Mouse (Mus musculus) limb, embryonic 11.5 days (tissue): ENCODE results near the gene Gnpat. TPM values are rescaled to one million over a fixed set of nuclear protein-coding genes. Genes with fewer than 3 reads are reported as not detected.

Source experiments
- ATAC-seq: fragments of 200-750 bp; cut with Nextera tagmentation; 2 replicates; pipeline ENCODE4 v1.8.0; 2017; ENCODE audit warnings: low read depth; ENCODE audit not compliant: insufficient number of reproducible peaks, low FRiP score, low TSS enrichment
- DNase-seq: peaks from one replicate; pipeline ENCODE4 v3.0.0-alpha.2; 2015; ENCODE audit warnings: low spot score
- H3K27ac ChIP-seq: fragments of 300-500 bp; sonication (generic); replicated peaks from 2 replicates; pipeline ENCODE4 v1.5.1; 2014; ENCODE audit warnings: low read depth, mild to moderate bottlenecking, low read length
- H3K27me3 ChIP-seq: fragments of 300-500 bp; sonication (generic); 2 replicates; pipeline ENCODE4 v1.6.1; 2014; ENCODE audit warnings: mild to moderate bottlenecking, low read length, mixed read lengths; ENCODE audit not compliant: control insufficient read depth, insufficient read depth
- H3K36me3 ChIP-seq: fragments of 300-500 bp; sonication (generic); 2 replicates; pipeline ENCODE4 v1.6.1; 2014; ENCODE audit warnings: mild to moderate bottlenecking, low read length, moderate library complexity, mixed read lengths; ENCODE audit not compliant: control insufficient read depth, insufficient read depth
- H3K4me1 ChIP-seq: fragments of 300-500 bp; sonication (generic); 2 replicates; pipeline ENCODE4 v1.6.1; 2014; ENCODE audit warnings: low read length, mixed read lengths; ENCODE audit not compliant: control insufficient read depth, insufficient read depth
- H3K4me2 ChIP-seq: fragments of 300-500 bp; sonication (generic); 2 replicates; pipeline ENCODE4 v1.6.1; 2014; ENCODE audit warnings: low read depth, mild to moderate bottlenecking, moderate library complexity; ENCODE audit not compliant: severe bottlenecking
- H3K4me3 ChIP-seq: fragments of 300-500 bp; sonication (generic); 2 replicates; pipeline ENCODE4 v1.5.1; 2014; ENCODE audit warnings: low read depth, low read length
- H3K9ac ChIP-seq: fragments of 300-500 bp; sonication (generic); 2 replicates; pipeline ENCODE4 v1.6.1; 2014; ENCODE audit warnings: mild to moderate bottlenecking, low read length
- H3K9me3 ChIP-seq: fragments of 300-500 bp; sonication (generic); 2 replicates; pipeline ENCODE4 v1.6.1; 2016; ENCODE audit warnings: low read length; ENCODE audit not compliant: control insufficient read depth
- WGBS: fragments of 180-500 bp; shearing (Covaris S2); extraction: QIAGEN DNeasy Blood & Tissue Kit; methylation state at CpG from one replicate; pipeline ENCODE4 v1.1.7; 2014; 5-methylcytosine and 5-hydroxymethylcytosine counted together
- polyA plus RNA-seq: library from polyadenylated mRNA; unstranded; fragments of >200 nt; fragmentation: Nextera tagmentation; extraction: Ambion mirVana; gene quantifications from 2 replicates; pipeline ENCODE4 v1.2.1, GENCODE M21; 2014

The Gnpat gene
- polyA plus RNA-seq, 1 experiment from 2014 or later = 121 TPM

GRCm38 (mm10) chr8:124897386-124898250 lies 34.8 kb downstream of the Gnpat start, which contains the start of the genes Exoc8 and Sprtn:
Gene Exoc8, minus strand, starts transcription at chr8:124897705.
Gene Sprtn, plus strand, starts transcription at chr8:124897886.
- ATAC-seq = peak; percentile 82
- Histone ChIP-seq H3K4me1 (peaks cover 11% of the 10 kb centered on the region), H3K4me3 (peak within 1 kb of the TSS; percentile 86), H3K27ac (no peak within 1 kb of the TSS; the same call in 1 of the 2 replicates), H3K36me3 (peaks cover 9% of the 10 kb centered on the region; the same call in 1 of the 2 replicates), H3K27me3 (no peaks in the 10 kb centered on the region), H3K4me2 (peak within 1 kb of the TSS; percentile 81), H3K9me3 (no peaks in the 10 kb centered on the region), H3K9ac (peak within 1 kb of the TSS; percentile 66)
- peak; percentile 98 for DNase-seq
- under 1% methylated on average over 112 of the region's 114 CpGs for WGBS

DNA sequence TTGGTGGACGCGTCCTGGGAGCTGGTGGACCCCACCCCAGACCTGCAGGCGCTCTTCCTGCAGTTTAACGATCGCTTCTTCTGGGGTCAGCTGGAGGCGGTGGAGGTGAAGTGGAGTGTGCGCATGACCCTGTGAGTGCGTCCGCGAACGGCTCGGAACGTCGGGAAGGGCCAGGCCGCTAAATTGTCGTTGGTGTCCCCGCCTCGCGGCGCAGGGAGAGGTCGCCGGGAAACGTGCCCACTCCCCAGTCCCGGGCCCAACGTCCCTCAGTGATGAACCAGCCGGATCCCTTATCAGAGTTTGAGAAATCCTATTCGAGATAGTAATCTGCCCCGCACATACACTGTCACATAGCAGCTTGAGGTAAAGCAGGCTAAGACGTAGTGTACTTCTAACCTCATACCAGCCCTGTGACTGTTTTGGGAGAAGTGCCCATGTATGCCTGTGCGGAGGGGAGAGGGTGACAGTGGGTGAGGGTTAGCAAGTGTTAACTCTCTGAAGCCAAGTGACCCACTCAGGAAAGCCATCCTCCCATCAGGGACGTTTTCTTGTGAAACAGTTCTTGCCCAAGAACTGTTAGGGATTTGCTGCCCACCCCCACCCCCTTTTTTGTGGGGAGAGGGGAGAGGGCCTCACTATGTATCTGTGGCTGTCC lies 35.5 kb downstream of the Gnpat start:
- H3K27ac ChIP-seq = no peak overlapping the region; the same call in 1 of the 2 replicates
- ATAC-seq (no peak), DNase-seq (no peak)
- peaks cover 11% of the 10 kb centered on the region; the same call in 1 of the 2 replicates for H3K36me3 ChIP-seq
- peak overlapping the region; percentile 66 for H3K9ac ChIP-seq
- WGBS = 7% methylated on average over 31 of the region's 31 CpGs
- peaks cover 11% of the 10 kb centered on the region for H3K4me1 ChIP-seq
- no peaks in the 10 kb centered on the region for H3K27me3 ChIP-seq
- peak overlapping the region; percentile 86 for H3K4me3 ChIP-seq
- H3K4me2 ChIP-seq = peak overlapping the region; percentile 81
- H3K9me3 ChIP-seq = no peaks in the 10 kb centered on the region

DNA sequence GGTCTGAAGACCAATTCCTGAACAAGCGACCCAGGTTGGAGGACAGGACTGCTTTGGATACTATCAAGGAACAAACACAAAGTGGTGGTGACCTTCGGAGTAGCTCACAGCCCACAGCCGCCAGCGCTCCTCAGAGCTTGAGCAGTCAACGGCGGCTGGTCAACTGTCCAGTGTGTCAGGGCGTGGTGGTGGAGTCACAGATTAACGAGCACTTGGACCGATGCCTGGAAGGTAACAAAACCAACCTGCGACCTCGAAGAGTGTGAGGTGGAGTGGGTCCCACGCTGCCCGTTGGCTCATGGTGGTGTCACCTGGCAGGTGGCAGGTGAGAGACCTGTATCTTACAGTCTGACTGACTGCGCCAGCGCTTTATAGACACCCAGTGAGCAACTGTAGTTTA lies 40.4 kb downstream of the Gnpat start:
- Histone ChIP-seq H3K27ac (no peak overlapping the region), H3K9ac (no peak overlapping the region), H3K4me3 (no peak overlapping the region), H3K36me3 (peaks cover 21% of the 10 kb centered on the region), H3K27me3 (no peaks in the 10 kb centered on the region), H3K4me2 (no peak overlapping the region), H3K9me3 (no peaks in the 10 kb centered on the region), H3K4me1 (peaks cover 6% of the 10 kb centered on the region; the same call in 1 of the 2 replicates)
- WGBS = 95% methylated on average over 15 of the region's 15 CpGs
- ATAC-seq (no peak), DNase-seq (no peak)

- no peak overlapping the region for H3K4me2 ChIP-seq
Measured at GRCm38 (mm10) chr8:124905482-124905881, 42.6 kb downstream of the Gnpat start.

GRCm38 (mm10) chr8:124909936-124910335 lies 47.1 kb downstream of the Gnpat start:
- WGBS = 94% methylated on average over 16 of the region's 16 CpGs
- H3K4me3 ChIP-seq = no peak overlapping the region
- DNase-seq (no peak), ATAC-seq (no peak)
- no peaks in the 10 kb centered on the region for H3K4me1 ChIP-seq
- H3K36me3 ChIP-seq = peaks cover 25% of the 10 kb centered on the region
- H3K27me3 ChIP-seq = no peaks in the 10 kb centered on the region
- H3K4me2 ChIP-seq = no peak overlapping the region
- H3K27ac ChIP-seq = no peak overlapping the region
- H3K9ac ChIP-seq = no peak overlapping the region
- no peaks in the 10 kb centered on the region for H3K9me3 ChIP-seq

More at GRCm38 (mm10) chr8:124905482-124905881, 42.6 kb downstream of the Gnpat start:
- Histone ChIP-seq H3K9me3 (no peaks in the 10 kb centered on the region), H3K36me3 (peaks cover 19% of the 10 kb centered on the region), H3K27ac (no peak overlapping the region), H3K4me3 (no peak overlapping the region), H3K27me3 (no peaks in the 10 kb centered on the region), H3K9ac (no peak overlapping the region), H3K4me1 (no peaks in the 10 kb centered on the region)
- DNase-seq (no peak), ATAC-seq (no peak)
- 88% methylated on average over 2 of the region's 2 CpGs for WGBS

- peaks cover 25% of the 10 kb centered on the region for H3K36me3 ChIP-seq
- no peaks in the 10 kb centered on the region for H3K9me3 ChIP-seq
- no peak overlapping the region for H3K4me2 ChIP-seq
- H3K9ac ChIP-seq = no peak overlapping the region
- no peaks in the 10 kb centered on the region for H3K27me3 ChIP-seq
- WGBS = 88% methylated on average over 10 of the region's 10 CpGs
- H3K4me3 ChIP-seq = no peak overlapping the region
- ATAC-seq (no peak), DNase-seq (no peak)
- H3K27ac ChIP-seq = no peak overlapping the region
- H3K4me1 ChIP-seq = no peaks in the 10 kb centered on the region
Measured at GRCm38 (mm10) chr8:124910349-124910748, 47.5 kb downstream of the Gnpat start.

DNA sequence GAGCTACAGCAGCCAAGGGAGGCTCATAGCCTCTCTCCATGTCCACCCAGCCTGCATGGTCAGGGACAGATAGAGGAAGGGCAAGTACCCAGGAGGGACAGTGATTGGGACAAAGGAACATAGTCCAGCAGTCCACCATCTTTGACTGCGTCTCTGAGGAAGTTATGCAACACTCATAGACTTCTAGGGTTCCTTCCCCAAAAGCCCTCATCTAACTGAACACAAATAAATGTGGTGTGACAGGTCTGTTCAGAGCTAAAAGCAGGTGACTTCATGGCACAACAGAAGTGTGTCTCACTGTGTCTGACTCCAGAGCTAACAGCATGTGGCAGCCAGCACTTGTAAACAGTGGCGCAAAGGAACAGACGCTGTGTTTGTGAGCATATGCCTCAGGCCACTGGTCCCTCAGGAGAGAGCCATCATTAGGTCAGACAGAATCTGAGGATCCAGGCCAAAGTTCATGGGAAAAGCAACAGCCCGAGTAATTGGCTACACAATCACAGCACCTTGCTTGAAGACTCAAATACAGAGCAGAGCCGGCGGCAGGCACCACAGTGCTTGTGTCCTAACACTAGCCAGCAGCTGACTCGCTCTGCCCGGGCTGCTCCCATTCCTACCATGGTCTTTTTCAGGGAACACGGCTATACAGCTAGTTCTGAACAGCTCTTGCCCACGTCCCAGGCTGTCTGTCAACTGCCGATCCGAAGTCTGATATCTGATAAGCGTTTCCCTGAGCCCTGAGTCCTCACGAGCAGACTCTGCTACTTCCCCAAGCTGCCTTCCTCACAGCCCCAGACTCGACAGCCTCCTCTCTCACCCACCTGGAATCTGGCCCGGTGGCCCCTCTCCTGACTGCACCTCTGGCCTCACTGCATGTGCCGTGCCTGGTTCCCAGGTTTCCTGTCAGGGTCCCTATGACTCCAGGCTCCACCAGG lies 49.4 kb downstream of the Gnpat start:
- Histone ChIP-seq H3K27ac (no peak overlapping the region), H3K4me3 (no peak overlapping the region), H3K9ac (no peak overlapping the region), H3K4me1 (no peaks in the 10 kb centered on the region), H3K4me2 (no peak overlapping the region), H3K9me3 (no peaks in the 10 kb centered on the region), H3K27me3 (no peaks in the 10 kb centered on the region), H3K36me3 (peaks cover 18% of the 10 kb centered on the region)
- DNase-seq (no peak), ATAC-seq (no peak)
- WGBS = 85% methylated on average over 17 of the region's 17 CpGs

GRCm38 (mm10) chr8:124914061-124914460 lies 51.2 kb downstream of the Gnpat start:
- no peaks in the 10 kb centered on the region for H3K4me1 ChIP-seq
- H3K9ac ChIP-seq = no peak overlapping the region
- no peak for ATAC-seq
- peaks cover 12% of the 10 kb centered on the region for H3K36me3 ChIP-seq
- WGBS = 90% methylated on average over 5 of the region's 5 CpGs
- no peak overlapping the region for H3K4me3 ChIP-seq
- no peak overlapping the region for H3K27ac ChIP-seq
- H3K27me3 ChIP-seq = no peaks in the 10 kb centered on the region
- no peak overlapping the region for H3K4me2 ChIP-seq
- no peaks in the 10 kb centered on the region for H3K9me3 ChIP-seq
- no peak for DNase-seq
